Mouse (Mus musculus) testis, adult 2 months (tissue): ENCODE data around the gene 1700067P10Rik. TPM values are rescaled to one million over a fixed set of nuclear protein-coding genes. Genes with fewer than 3 reads are reported as not detected.

Source experiments
- H3K27ac ChIP-seq: fragments of 200-500 bp; 2 replicates; pipeline ENCODE4 v1.5.1; 2012; ENCODE audit warnings: low read depth, low read length; ENCODE audit not compliant: control insufficient read depth, insufficient read depth
- H3K27me3 ChIP-seq: fragments of 200-500 bp; 2 replicates; pipeline ENCODE4 v1.6.1; 2012; ENCODE audit warnings: mild to moderate bottlenecking, low read length, moderate library complexity; ENCODE audit not compliant: control insufficient read depth, insufficient read depth
- H3K36me3 ChIP-seq: fragments of 200-500 bp; 2 replicates; pipeline ENCODE4 v1.6.1; 2012; ENCODE audit warnings: mild to moderate bottlenecking, low read length; ENCODE audit not compliant: control insufficient read depth, insufficient read depth
- H3K4me1 ChIP-seq: fragments of 200-500 bp; 2 replicates; pipeline ENCODE4 v1.6.1; 2012; ENCODE audit warnings: low read length; ENCODE audit not compliant: control insufficient read depth, insufficient read depth
- H3K4me3 ChIP-seq: fragments of 200-500 bp; 2 replicates; pipeline ENCODE4 v1.5.1; 2012; ENCODE audit warnings: low read depth, mild to moderate bottlenecking, low read length, moderate library complexity, mixed read lengths; ENCODE audit not compliant: control insufficient read depth
- CTCF ChIP-seq: fragments of 200-500 bp; IDR thresholded peaks from 2 replicates; pipeline ENCODE4 v1.5.1; 2012; ENCODE audit warnings: low read depth, mild to moderate bottlenecking, inconsistent platforms, low read length, moderate library complexity; ENCODE audit not compliant: control insufficient read depth, insufficient read depth, insufficient replicate concordance
- POLR2A ChIP-seq: fragments of 200-500 bp; IDR thresholded peaks from 2 replicates; pipeline ENCODE4 v1.6.1; 2012; ENCODE audit warnings: low read depth, mild to moderate bottlenecking, inconsistent platforms, low read length, moderate library complexity; ENCODE audit not compliant: control insufficient read depth
- polyA plus RNA-seq: library from polyadenylated mRNA; depleted of rRNA; stranded (reverse); fragments of >200 nt; gene quantifications from 2 replicates; pipeline ENCODE4 v1.2.3, GENCODE M21; 2012

Gene 1700067P10Rik
- polyA plus RNA-seq, 1 experiment: 159 TPM

DNA sequence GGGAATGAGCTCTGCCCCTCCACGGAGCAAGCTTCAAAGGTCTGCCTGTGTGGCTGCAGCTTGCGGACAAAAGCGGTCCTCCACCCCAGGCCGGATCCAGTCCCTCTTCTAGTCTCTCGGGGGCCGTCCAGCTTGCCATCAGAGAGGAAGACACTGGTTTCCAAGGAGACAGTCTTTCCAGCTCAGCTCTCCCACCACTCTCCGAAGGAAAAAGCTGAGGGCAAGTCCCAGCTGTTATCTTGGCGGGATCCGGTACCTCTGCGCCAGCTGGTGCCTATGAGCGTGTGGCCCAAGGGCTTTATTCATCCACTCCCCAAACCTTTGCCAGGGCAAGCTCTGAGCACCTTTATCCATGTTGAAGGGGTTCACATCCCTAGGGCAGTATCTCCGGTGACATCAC is 1.2 kb downstream of the 1700067P10Rik start:
- TF ChIP-seq CTCF: no peak
- TF ChIP-seq POLR2A: no peak
- no peaks in the 10 kb centered on the region for H3K36me3 ChIP-seq
- no peaks in the 10 kb centered on the region for H3K27me3 ChIP-seq
- peak overlapping the region; percentile 94 for H3K4me3 ChIP-seq
- H3K27ac ChIP-seq: no peak overlapping the region
- H3K4me1 ChIP-seq: peaks cover 6% of the 10 kb centered on the region

DNA sequence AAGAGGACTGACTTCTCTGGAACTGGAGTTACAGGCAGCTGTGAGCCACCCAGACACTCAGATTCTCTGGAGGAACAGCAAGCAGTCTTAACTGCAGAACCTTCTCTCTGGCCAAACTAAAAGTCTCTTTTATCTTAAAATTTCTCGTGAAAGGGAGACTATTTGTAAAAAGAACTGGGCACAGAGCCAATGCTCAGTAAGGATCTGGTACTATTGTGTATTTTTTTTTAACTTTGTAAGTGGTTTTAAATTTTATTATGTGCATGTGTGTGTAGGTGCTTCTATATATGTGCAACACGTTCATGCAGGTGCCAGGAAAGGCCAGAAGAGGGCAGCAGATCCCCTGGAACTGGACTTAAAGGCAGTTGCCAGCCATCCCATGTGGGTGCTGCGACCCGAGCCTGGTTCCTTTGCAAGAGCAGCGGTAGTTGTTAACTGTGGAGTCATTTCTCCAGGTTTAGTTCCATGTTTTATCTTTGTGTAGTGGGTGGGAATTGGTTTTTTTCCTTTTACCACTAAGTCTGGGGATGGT is 4.2 kb downstream of the 1700067P10Rik start:
- peaks cover 26% of the 10 kb centered on the region for H3K4me1 ChIP-seq
- H3K27me3 ChIP-seq: no peaks in the 10 kb centered on the region; the same call in none of the 2 replicates
- TF ChIP-seq CTCF (peak; percentile 45; the same call in 1 of the 2 replicates), POLR2A (no peak)
- peak overlapping the region; percentile 26 for H3K4me3 ChIP-seq
- H3K27ac ChIP-seq: no peak overlapping the region
- no peaks in the 10 kb centered on the region for H3K36me3 ChIP-seq

DNA sequence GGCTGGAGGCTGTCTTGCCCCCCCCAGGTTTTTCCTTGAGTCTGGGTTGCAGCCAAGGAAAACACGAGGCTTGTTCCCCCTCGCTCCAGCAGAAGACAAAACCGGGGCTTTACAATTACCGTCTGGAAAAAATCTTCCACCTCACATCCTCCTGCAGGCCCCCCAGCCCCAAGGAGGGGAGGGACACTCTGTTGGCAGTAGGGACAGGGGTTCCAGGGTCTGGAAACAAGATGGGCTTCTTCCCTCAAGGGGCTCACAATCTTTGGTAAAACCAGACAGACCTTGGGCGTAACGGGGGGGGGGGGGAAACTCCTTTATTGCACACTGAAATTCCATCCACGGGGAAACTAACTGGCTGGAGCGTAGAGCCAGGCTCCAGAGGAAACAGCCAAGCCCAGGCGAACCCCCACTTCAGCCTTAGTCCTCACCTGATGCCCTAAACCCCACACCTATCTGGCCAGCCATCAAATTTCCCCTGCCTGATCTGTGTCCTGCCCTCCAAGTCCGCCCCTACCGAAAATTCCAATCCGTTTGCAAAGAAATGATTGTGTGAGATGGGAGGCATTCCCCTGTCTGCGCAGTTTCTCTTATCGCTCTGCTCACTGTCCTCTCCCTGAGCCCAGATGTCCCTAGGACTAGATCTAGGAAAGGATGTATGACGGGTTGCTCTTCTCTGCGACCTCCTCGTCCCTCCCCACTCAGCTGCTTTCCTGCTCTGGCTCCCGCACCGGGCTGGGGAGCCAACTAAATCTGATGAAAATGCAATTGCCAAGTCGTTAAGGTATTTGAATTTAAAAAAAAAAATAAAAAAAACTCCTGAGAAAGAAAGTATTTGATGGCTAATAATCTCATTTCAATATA is 5.9 kb downstream of the 1700067P10Rik start:
- no peak for TF ChIP-seq POLR2A
- Histone ChIP-seq H3K4me1 (peaks cover 29% of the 10 kb centered on the region), H3K27me3 (no peaks in the 10 kb centered on the region; the same call in none of the 2 replicates), H3K27ac (no peak overlapping the region), H3K36me3 (no peaks in the 10 kb centered on the region), H3K4me3 (peak overlapping the region; percentile 43)

DNA sequence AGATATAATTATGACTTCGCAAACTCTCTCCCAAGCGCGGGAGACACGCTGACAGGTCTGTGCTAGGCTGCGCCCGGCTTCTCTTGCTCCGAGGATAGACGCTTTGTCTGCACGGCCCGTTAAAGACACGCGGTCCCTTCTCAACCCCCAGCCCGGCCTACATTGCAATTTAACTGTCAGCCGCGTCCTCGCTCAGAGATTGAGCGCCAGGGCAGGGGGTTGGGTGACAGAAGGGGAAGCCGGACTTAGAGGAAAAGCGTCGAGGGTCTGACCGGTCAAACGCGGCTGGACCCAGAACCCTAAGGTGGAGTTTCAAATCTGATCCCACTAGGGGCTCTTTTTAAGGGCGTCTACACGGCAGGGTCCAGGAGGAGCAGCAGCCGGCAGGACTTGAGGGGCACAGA is 6.6 kb downstream of the 1700067P10Rik start:
- H3K27me3 ChIP-seq: no peaks in the 10 kb centered on the region; the same call in none of the 2 replicates
- H3K27ac ChIP-seq: no peak overlapping the region
- peaks cover 31% of the 10 kb centered on the region for H3K4me1 ChIP-seq

DNA sequence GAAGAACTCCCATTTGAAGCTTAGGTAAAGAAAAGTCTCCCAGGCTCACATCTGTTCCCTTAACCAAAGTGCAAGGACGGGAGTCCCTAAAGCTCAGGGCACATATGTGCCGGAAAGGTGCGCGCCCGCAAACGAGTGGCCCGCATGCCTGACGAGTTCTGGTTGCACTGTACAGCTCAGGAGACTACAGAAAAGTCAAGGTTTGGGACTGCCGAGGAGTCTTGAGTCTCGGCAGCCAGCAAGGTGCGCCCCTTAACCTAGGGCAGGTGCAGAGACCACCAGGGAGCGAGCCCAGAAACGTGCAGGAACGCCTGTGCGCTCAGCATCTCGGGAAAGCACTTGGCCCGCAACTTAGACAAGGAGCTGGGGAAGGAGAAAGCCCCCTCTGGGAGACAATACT is 7.2 kb downstream of the 1700067P10Rik start:
- H3K4me1 ChIP-seq: peaks cover 33% of the 10 kb centered on the region
- H3K4me3 ChIP-seq: peak overlapping the region; percentile 55
- H3K36me3 ChIP-seq: no peaks in the 10 kb centered on the region
- no peaks in the 10 kb centered on the region; the same call in none of the 2 replicates for H3K27me3 ChIP-seq
- no peak overlapping the region for H3K27ac ChIP-seq
- TF ChIP-seq POLR2A: no peak
- no peak for TF ChIP-seq CTCF

More for the DNA sequence above, 6.6 kb downstream of the 1700067P10Rik start:
- peak overlapping the region; percentile 21; the same call in 1 of the 2 replicates for H3K4me3 ChIP-seq
- TF ChIP-seq CTCF (no peak), POLR2A (no peak)
- H3K36me3 ChIP-seq: no peaks in the 10 kb centered on the region

DNA sequence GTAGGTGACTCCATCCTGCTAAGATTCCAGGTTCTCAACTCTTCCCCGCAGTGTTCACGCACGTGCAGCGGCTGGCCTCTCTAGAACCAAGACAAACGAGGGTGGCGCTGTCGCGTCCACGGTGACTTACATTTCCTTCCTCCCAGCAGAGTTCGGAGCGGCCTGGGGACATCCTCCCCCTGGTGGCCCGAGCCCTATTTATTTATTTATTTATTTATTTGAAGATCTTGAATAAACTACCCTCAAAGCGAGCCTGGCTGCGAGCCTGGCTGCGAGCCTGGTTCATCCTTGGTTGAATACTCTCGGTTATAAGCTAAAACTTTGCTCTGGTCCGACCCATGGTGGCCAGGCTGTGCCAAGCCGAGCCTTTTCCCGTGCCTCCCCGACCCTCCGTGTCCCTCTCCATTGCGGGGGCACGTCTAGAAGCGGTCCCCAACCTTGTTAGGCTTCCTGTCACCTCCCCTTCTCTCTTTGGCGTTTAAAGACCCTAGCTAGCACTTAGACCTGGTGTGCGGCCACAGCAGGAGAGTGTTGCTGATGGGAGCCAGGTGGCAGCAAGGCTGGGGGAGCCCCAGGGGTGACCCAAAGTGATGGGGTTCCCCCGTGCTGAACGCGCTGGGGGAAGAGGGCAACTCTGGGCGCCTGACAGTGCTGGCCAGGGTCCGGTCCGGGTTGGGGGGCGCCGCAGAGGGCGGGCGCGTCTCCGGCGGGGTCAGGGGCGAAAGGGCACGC is 8.1 kb downstream of the 1700067P10Rik start:
- Histone ChIP-seq H3K27ac (no peak overlapping the region), H3K4me3 (peak overlapping the region; percentile 55), H3K27me3 (no peaks in the 10 kb centered on the region; the same call in none of the 2 replicates), H3K36me3 (no peaks in the 10 kb centered on the region), H3K4me1 (peaks cover 33% of the 10 kb centered on the region)
- TF ChIP-seq CTCF (peak; percentile 24; the same call in 1 of the 2 replicates), POLR2A (no peak)
